Mouse (Mus musculus) intestine, embryonic 16.5 days (tissue): ENCODE measurements around the gene Tpm3. TPM values are rescaled to one million over a fixed set of nuclear protein-coding genes. Genes with fewer than 3 reads are reported as not detected.
A peak's percentile ranks its signal among the peaks of the same experiment; 100 is the strongest.
"Not testable (repeated sequence)": the region's sequence is repeated elsewhere in the genome, so short reads cannot be mapped to it uniquely, and the experiment has no call there.

Experiments used
- ATAC-seq: fragments of 200-750 bp; cut with Nextera tagmentation; 2 replicates; pipeline ENCODE4 v1.8.0; 2017; ENCODE audit warnings: moderate TSS enrichment, moderate library complexity
- H3K27ac ChIP-seq: fragments of 300-500 bp; sonication (generic); 2 replicates; pipeline ENCODE4 v1.5.1; 2014; ENCODE audit warnings: mild to moderate bottlenecking, low read length
- H3K27me3 ChIP-seq: fragments of 300-500 bp; sonication (generic); replicated peaks from 2 replicates; pipeline ENCODE4 v1.6.1; 2014; ENCODE audit warnings: low read length, control low read depth, mixed read lengths; ENCODE audit not compliant: control insufficient read depth, insufficient read depth
- H3K36me3 ChIP-seq: fragments of 300-500 bp; sonication (generic); 2 replicates; pipeline ENCODE4 v1.6.1; 2014; ENCODE audit warnings: low read length, control low read depth; ENCODE audit not compliant: control insufficient read depth, insufficient read depth
- H3K4me1 ChIP-seq: fragments of 300-500 bp; sonication (generic); 2 replicates; pipeline ENCODE4 v1.6.1; 2014; ENCODE audit warnings: low read length, control low read depth, mixed read lengths; ENCODE audit not compliant: control insufficient read depth, insufficient read depth
- H3K4me2 ChIP-seq: fragments of 300-500 bp; sonication (generic); 2 replicates; pipeline ENCODE4 v1.6.1; 2014; ENCODE audit warnings: low read depth, low read length, control low read depth
- H3K4me3 ChIP-seq: fragments of 300-500 bp; sonication (generic); 2 replicates; pipeline ENCODE4 v1.5.1; 2014; ENCODE audit warnings: mild to moderate bottlenecking, low read length
- H3K9ac ChIP-seq: fragments of 300-500 bp; sonication (generic); 2 replicates; pipeline ENCODE4 v1.6.1; 2014; ENCODE audit warnings: low read depth, low read length
- H3K9me3 ChIP-seq: fragments of 300-500 bp; sonication (generic); 2 replicates; pipeline ENCODE4 v1.6.1; 2016; ENCODE audit warnings: low read length, control low read depth; ENCODE audit not compliant: control insufficient read depth
- WGBS: fragments of 180-500 bp; shearing (Covaris S2); extraction: QIAGEN DNeasy Blood & Tissue Kit; methylation state at CpG from one replicate; pipeline ENCODE4 v1.1.7; 2014; 5-methylcytosine and 5-hydroxymethylcytosine counted together
- polyA plus RNA-seq: library from polyadenylated mRNA; unstranded; fragments of >200 nt; fragmentation: Nextera tagmentation; extraction: Ambion mirVana; gene quantifications from 2 replicates; pipeline ENCODE4 v1.2.1, GENCODE M21; 2015

The Tpm3 gene
- polyA plus RNA-seq, 1 experiment from 2014 or later: 565 TPM

DNA sequence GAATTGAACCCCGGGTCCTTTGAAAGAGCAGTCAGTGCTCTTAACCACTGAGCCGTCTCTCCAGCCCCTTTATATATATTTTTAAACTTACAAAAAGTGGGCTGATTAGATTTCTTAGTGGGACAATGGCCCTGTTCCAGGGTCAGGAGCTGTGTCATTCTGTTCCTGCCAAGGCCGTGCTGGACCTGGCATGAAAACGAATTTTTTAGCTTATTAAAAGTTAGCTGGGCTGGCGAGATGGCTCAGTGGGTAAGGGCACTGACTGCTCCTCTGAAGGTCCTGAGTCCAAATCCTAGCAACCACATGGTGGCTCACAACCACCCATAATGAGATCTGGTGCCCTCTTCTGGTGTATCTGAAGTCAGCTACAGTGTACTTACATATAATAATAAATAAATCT lies 49.6 kb downstream of the Tpm3 start:
- H3K4me2 ChIP-seq, H3K4me1 ChIP-seq, H3K4me3 ChIP-seq, ATAC-seq, H3K27me3 ChIP-seq, H3K9ac ChIP-seq, H3K9me3 ChIP-seq, H3K36me3 ChIP-seq, H3K27ac ChIP-seq: not testable (repeated sequence)
- WGBS: 86% methylated on average over 5 of the region's 5 CpGs

DNA sequence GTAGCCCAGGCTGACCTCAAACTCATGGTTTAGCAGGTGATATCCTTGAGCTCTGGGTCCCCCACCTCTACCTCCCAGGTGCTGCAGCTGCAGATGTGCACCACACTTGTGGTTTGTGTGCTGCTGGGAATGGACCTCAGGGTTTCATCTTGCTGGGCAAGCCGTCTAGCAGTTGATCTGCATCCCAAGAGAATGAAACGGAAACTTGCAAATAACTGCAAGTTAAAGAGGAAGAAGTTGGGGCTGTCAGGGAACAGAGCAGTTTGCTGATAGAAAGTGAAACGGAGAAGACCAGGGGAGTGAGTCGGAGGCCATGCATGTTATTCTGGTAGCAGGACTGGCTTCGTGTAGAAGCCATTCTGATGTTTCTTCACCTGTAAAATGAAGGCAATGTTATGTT lies 53.3 kb downstream of the Tpm3 start:
- H3K4me2 ChIP-seq: no peak overlapping the region
- H3K9ac ChIP-seq: no peak overlapping the region
- no peaks in the 10 kb centered on the region for H3K4me1 ChIP-seq
- H3K9me3 ChIP-seq: no peaks in the 10 kb centered on the region
- no peaks in the 10 kb centered on the region for H3K36me3 ChIP-seq
- H3K27ac ChIP-seq: no peak overlapping the region
- WGBS: 81% methylated on average over 5 of the region's 5 CpGs
- H3K4me3 ChIP-seq: no peak overlapping the region
- no peaks in the 10 kb centered on the region for H3K27me3 ChIP-seq
- no peak for ATAC-seq

DNA sequence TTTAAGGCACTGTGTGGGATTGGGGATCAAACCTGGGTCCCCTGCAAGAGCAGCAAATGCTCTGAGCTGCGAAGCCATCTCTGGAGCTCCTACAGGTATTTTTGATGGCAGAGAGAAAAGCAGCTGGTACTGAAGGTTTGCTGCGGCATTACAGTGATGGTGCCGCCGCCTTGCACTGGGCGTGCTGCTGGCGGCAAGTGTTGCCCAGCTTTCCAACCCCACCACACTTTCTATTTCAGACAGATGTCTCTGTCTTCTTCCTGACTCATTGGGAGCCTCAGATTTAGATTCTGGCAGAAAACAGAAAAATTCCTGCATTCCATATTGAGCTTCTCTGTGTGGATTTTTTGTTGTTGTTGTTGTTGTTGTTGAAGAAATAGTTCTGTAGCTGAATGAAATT lies 55.4 kb downstream of the Tpm3 start:
- Histone ChIP-seq H3K4me2 (no peak overlapping the region), H3K9ac (no peak overlapping the region), H3K4me1 (no peaks in the 10 kb centered on the region), H3K27me3 (no peaks in the 10 kb centered on the region), H3K9me3 (no peaks in the 10 kb centered on the region), H3K36me3 (no peaks in the 10 kb centered on the region), H3K27ac (no peak overlapping the region), H3K4me3 (no peak overlapping the region)
- WGBS: 93% methylated on average over 6 of the region's 6 CpGs
- no peak for ATAC-seq

DNA sequence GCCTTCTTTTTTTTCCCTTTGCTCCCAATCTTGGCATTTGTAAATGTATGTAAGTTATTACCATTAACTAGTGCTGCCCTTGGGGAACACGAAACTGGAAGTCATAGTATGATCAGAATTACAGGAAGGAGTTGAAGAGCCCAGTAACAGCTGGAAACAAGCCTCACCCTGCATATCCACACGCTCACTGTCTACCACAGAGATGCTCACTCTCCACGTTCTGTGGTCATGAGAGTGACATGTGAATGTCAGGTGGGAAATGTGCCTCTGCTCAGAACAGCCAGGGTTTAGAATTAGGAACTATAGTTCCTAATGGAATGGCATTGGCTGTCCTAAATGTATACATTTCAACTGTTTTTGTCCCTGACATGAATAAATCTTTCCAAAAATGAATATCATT lies 60.3 kb downstream of the Tpm3 start:
- ATAC-seq: no peak
- no peaks in the 10 kb centered on the region for H3K27me3 ChIP-seq
- H3K9ac ChIP-seq: no peak overlapping the region
- no peaks in the 10 kb centered on the region for H3K9me3 ChIP-seq
- 71% methylated on average over 3 of the region's 3 CpGs for WGBS
- H3K4me1 ChIP-seq: no peaks in the 10 kb centered on the region
- H3K4me3 ChIP-seq: no peak overlapping the region
- no peak overlapping the region for H3K4me2 ChIP-seq
- no peak overlapping the region for H3K27ac ChIP-seq
- no peaks in the 10 kb centered on the region for H3K36me3 ChIP-seq

DNA sequence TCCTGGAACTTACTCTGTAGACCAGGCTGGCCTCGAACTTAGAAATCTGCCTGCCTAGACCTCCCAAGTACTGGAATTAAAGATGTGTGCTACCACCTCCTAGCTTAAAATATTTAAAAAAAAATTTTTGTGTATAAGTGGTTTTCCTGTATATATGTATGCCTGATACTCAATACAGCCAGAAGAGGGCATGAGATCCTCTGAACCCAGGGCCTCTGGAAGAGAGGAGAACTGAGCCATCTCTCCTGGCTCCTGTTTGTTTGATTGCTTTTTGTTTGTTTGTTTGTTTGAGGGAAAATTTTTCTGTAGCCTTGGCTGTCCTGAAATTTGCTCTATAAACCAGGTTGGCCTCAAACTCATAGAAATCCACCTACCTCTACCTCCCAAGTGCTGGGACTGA lies 60.9 kb downstream of the Tpm3 start:
- no peaks in the 10 kb centered on the region for H3K36me3 ChIP-seq
- no peaks in the 10 kb centered on the region for H3K4me1 ChIP-seq
- H3K4me3 ChIP-seq: no peak overlapping the region
- H3K9ac ChIP-seq: no peak overlapping the region
- ATAC-seq: no peak
- H3K4me2 ChIP-seq: no peak overlapping the region
- no peak overlapping the region for H3K27ac ChIP-seq
- WGBS: 100% methylated on average over 1 of the region's 1 CpGs
- H3K9me3 ChIP-seq: no peaks in the 10 kb centered on the region
- H3K27me3 ChIP-seq: no peaks in the 10 kb centered on the region

DNA sequence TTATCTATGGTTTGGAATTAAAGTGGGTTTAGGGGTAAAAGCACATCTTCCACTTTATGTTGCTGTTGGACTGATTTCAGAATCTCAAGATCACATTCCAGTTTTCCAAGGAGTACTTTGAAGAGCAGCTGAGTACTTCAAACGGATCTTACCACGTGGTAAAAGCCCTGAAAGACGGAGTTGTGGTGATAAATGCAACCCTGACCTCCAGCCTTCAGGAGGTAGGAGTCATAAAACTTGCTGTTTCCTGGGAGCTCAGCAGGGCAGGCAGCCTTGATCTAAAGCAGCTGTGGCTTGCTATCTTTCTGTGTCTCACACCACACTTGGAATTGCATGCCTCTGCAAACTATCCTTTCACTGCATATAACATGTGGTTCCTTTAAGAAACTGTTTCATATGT lies 62.0 kb downstream of the Tpm3 start:
- H3K4me3 ChIP-seq: no peak overlapping the region
- peak; percentile 75 for ATAC-seq

DNA sequence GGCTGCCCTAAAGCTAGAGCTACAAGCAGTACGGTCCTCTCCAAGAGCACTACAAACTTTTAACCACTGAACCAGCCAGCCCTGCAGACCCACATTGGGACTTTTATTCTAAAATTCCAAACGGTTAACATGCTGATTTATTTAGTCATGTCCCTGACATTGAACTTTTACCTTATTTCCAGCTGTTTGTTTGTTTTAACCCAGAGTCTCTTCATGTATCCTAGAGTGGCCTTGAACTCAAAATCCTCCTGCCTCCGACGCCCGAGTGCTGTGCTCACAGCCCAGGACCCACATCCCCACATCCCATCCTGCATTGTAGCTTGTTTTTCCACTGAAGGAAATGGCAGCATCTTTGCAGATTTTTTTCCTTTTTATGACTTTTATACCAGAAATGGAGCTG lies 62.5 kb downstream of the Tpm3 start:
- no peak overlapping the region for H3K27ac ChIP-seq
- 67% methylated on average over 5 of the region's 5 CpGs for WGBS
- H3K9me3 ChIP-seq: no peaks in the 10 kb centered on the region
- H3K9ac ChIP-seq: no peak overlapping the region
- no peak overlapping the region for H3K4me3 ChIP-seq
- no peak for ATAC-seq
- H3K4me1 ChIP-seq: no peaks in the 10 kb centered on the region
- no peak overlapping the region for H3K4me2 ChIP-seq
- H3K36me3 ChIP-seq: no peaks in the 10 kb centered on the region
- no peaks in the 10 kb centered on the region for H3K27me3 ChIP-seq

More for the DNA sequence above, 62.0 kb downstream of the Tpm3 start:
- Histone ChIP-seq H3K9me3 (no peaks in the 10 kb centered on the region), H3K9ac (no peak overlapping the region), H3K4me1 (no peaks in the 10 kb centered on the region), H3K36me3 (no peaks in the 10 kb centered on the region), H3K27ac (no peak overlapping the region), H3K27me3 (no peaks in the 10 kb centered on the region), H3K4me2 (no peak overlapping the region)
- 22% methylated on average over 3 of the region's 3 CpGs for WGBS

DNA sequence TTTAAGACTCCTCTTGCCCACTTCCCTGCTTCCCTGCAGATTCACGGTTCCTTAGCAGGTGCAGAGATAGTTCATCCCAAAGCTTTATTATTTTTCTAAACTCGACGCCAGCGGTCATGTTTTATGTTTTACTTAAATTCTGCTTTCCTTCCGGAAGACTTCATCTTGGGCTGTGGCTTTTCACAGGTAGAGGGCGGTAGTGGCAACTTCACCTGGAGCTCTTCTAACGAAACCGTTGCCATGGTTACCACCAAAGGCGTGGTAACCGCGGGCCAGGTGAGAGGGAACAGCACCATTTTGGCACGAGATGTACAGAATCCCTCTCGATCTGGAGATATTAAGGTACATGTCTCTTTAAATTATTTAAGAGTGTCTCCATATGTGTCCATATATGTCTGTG lies 64.2 kb downstream of the Tpm3 start:
- no peak overlapping the region for H3K9ac ChIP-seq
- H3K9me3 ChIP-seq: no peaks in the 10 kb centered on the region
- no peak overlapping the region for H3K4me2 ChIP-seq
- no peak overlapping the region for H3K4me3 ChIP-seq
- WGBS: 36% methylated on average over 13 of the region's 13 CpGs
- H3K4me1 ChIP-seq: no peaks in the 10 kb centered on the region
- ATAC-seq: no peak
- no peak overlapping the region for H3K27ac ChIP-seq
- no peaks in the 10 kb centered on the region for H3K36me3 ChIP-seq
- H3K27me3 ChIP-seq: no peaks in the 10 kb centered on the region

DNA sequence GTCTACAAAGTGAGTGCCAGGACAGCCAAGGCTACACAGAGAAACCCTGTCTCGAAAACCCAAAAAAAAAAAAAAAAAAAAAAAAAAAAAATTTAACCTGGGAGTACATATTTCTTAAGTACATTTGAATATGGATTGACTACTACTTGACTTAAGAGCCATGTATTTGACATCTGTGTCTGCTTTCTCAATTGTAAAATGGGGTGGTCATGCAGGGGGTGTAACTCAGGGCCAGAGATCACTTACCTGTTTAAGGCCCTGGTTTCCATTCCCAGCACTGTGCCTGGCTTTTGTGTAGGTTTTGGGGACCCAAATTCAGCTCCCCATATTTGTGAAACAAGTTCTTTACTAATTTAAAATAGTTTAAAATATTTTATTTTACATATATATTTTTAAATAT lies 65.2 kb downstream of the Tpm3 start:
- H3K4me2 ChIP-seq: no peak overlapping the region
- no peak overlapping the region for H3K9ac ChIP-seq
- H3K27me3 ChIP-seq: no peaks in the 10 kb centered on the region
- H3K36me3 ChIP-seq: no peaks in the 10 kb centered on the region
- 83% methylated on average over 1 of the region's 1 CpGs for WGBS
- H3K4me3 ChIP-seq: no peak overlapping the region
- H3K9me3 ChIP-seq: no peaks in the 10 kb centered on the region
- no peak overlapping the region for H3K27ac ChIP-seq
- no peak for ATAC-seq
- H3K4me1 ChIP-seq: no peaks in the 10 kb centered on the region

DNA sequence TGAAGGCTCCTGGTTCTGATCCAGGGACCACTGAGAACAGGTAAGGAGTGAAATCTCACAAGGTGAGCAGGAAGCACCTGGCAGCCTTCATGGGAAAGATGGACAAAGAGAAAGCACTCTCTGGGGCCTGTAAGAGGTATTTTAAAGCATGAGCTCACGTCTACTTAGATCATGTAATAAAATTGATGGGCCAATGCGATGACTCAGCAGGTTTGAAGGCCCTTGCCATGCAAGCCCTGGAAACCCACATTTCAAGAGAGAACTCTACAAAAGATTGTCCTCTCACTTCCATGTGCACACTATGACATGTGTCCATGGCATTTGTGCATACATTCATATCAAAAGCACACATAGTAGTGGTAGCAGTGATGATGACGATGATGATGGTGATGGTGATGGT lies 67.5 kb downstream of the Tpm3 start:
- ATAC-seq: no peak
- no peak overlapping the region for H3K9ac ChIP-seq
- no peaks in the 10 kb centered on the region for H3K4me1 ChIP-seq
- no peaks in the 10 kb centered on the region for H3K36me3 ChIP-seq
- H3K27me3 ChIP-seq: no peaks in the 10 kb centered on the region
- WGBS: 79% methylated on average over 3 of the region's 3 CpGs
- H3K4me2 ChIP-seq: no peak overlapping the region
- H3K9me3 ChIP-seq: no peaks in the 10 kb centered on the region
- H3K4me3 ChIP-seq: no peak overlapping the region
- no peak overlapping the region for H3K27ac ChIP-seq
